Mouse (Mus musculus) erythroblast, embryonic 14.5 days (primary cell): Measurements from ENCODE around the gene Fam186b. TPM values are rescaled to one million over a fixed set of nuclear protein-coding genes. Genes with fewer than 3 reads are reported as not detected.
A peak's percentile ranks its signal among the peaks of the same experiment; 100 is the strongest.
"Not testable (repeated sequence)": the region's sequence is repeated elsewhere in the genome, so short reads cannot be mapped to it uniquely, and the experiment has no call there.

ENCODE experiments used
- H3K27me3 ChIP-seq: 2 replicates; pipeline ENCODE4 v1.6.1; 2012; ENCODE audit warnings: inconsistent platforms; ENCODE audit not compliant: control insufficient read depth
- H3K36me3 ChIP-seq: 2 replicates; pipeline ENCODE4 v1.6.1; 2012; ENCODE audit warnings: mild to moderate bottlenecking, inconsistent platforms; ENCODE audit not compliant: control insufficient read depth
- H3K4me1 ChIP-seq: 2 replicates; pipeline ENCODE4 v1.6.1; 2012; ENCODE audit warnings: inconsistent platforms; ENCODE audit not compliant: control insufficient read depth
- H3K4me3 ChIP-seq: replicated peaks from 2 replicates; pipeline ENCODE3; 2012; ENCODE audit warnings: moderate library complexity, mild to moderate bottlenecking, inconsistent platforms
- H3K9me3 ChIP-seq: 2 replicates; pipeline ENCODE4 v1.6.1; 2012; ENCODE audit warnings: low read length, inconsistent platforms, mixed read lengths; ENCODE audit not compliant: control insufficient read depth
- GATA1 ChIP-seq: IDR thresholded peaks from 2 replicates; pipeline ENCODE4 v1.6.1; 2012; ENCODE audit warnings: low read length, inconsistent platforms, mixed read lengths
- TAL1 ChIP-seq: IDR thresholded peaks from 3 replicates; pipeline ENCODE4 v1.6.1; 2012; ENCODE audit warnings: low read length, inconsistent platforms, mixed read lengths
- polyA plus RNA-seq: library from polyadenylated mRNA; stranded (reverse); fragments of >175 nt; gene quantifications from 2 replicates; pipeline ENCODE4 v1.2.3, GENCODE M21; 2012

Gene Fam186b
- polyA plus RNA-seq, 1 experiment, result not detected

DNA sequence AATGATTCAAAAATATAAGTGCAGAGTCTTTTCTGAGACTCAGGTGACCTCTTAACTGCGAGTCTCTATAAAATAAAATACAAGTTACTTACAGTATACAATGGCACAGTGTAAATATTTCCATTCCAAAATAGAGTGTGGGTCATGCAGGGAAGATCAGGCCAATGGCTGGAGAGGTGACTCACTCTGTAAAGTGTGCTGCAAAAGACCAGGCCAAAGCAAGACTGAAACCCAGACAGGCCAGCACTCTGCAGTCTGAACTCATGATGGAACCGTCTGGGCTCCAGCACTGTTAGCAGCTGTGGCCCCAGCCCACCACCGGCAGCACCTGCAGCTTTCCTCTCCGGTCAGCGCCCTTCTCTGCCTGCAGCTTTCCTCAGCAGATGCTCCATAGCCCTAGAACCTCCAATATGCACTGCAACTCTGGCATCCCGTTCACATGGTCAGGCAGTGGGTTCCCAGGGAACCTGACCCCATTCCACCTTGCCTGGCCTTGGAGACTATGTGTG lies 40.4 kb downstream of the Fam186b start:
- TF ChIP-seq TAL1 (no peak), GATA1 (no peak)
- Histone ChIP-seq H3K36me3 (peaks cover under 1% of the 10 kb centered on the region; the same call in 1 of the 2 replicates), H3K9me3 (no peaks in the 10 kb centered on the region), H3K4me3 (no peak overlapping the region), H3K27me3 (no peaks in the 10 kb centered on the region), H3K4me1 (peaks cover 44% of the 10 kb centered on the region)

DNA sequence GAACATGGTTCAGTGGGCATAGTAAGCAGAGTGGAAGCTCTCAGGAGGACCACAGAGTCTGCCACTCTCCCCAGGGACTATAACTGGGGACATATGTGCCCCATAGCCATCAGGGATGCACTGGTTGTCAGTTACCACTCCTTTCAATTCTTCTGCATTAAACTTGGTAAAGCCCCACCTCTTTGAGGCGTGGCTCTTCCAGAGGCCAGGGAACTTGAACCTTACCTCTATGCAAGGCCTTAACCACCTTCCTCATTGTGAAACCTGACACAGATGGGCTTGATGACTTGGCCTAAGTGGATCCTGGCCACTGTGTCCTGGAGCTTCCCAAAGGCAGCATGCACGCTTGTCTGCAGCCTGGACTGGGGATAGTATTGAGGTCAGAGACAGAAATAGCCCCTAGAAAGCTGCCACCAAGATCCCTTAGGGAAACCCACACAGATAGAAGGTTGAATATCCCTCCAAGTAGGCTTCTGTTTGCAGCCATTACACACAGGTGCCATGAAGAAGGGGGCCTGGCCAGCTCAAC lies 41.1 kb downstream of the Fam186b start:
- TF ChIP-seq TAL1 (no peak), GATA1 (no peak)

DNA sequence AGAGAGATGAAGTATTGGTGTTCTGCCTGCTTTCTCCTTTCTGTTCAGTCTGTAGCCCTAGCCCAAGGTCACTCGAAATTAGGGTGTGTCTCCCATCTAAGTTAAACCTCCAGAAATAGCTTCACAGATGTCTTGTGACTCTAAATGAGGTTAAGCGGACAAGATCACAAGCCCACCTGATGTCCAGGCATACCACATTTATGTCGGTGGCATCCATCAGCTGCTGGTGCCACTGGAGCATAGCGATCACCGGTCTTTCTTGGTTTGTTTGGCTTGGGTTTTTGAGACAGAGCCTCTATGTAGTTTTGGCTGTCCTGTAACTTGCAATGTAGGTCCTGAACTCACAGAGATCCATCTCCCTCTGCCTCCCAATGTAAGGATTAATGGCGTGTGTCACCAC lies 41.9 kb downstream of the Fam186b start:
- H3K9me3 ChIP-seq, result no peaks in the 10 kb centered on the region
- H3K27me3 ChIP-seq, result no peaks in the 10 kb centered on the region
- no peak overlapping the region for H3K4me3 ChIP-seq
- H3K36me3 ChIP-seq, result peaks cover 15% of the 10 kb centered on the region
- TF ChIP-seq TAL1, result no peak
- no peak for TF ChIP-seq GATA1
- H3K4me1 ChIP-seq, result peaks cover 42% of the 10 kb centered on the region

More for the DNA sequence above, 41.1 kb downstream of the Fam186b start:
- Histone ChIP-seq H3K4me3 (no peak overlapping the region), H3K27me3 (no peaks in the 10 kb centered on the region), H3K4me1 (peaks cover 42% of the 10 kb centered on the region), H3K36me3 (peaks cover 8% of the 10 kb centered on the region), H3K9me3 (no peaks in the 10 kb centered on the region)

DNA sequence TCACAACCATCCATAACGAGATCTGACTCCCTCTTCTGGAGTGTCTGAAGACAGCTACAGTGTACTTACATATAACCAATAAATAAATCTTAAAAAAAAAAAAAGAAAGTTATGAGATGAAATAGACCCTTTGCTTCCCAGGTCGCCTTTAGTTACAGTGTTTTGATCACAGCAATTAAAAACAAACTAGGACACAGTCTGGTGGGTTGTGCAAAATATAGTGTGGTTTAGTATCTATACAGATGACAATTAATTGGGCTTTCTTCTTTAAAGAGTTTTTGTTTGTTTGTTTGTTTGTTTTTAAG lies 42.6 kb downstream of the Fam186b start:
- not testable (repeated sequence) for H3K27me3 ChIP-seq, H3K4me3 ChIP-seq
- H3K36me3 ChIP-seq, result peaks cover 22% of the 10 kb centered on the region

DNA sequence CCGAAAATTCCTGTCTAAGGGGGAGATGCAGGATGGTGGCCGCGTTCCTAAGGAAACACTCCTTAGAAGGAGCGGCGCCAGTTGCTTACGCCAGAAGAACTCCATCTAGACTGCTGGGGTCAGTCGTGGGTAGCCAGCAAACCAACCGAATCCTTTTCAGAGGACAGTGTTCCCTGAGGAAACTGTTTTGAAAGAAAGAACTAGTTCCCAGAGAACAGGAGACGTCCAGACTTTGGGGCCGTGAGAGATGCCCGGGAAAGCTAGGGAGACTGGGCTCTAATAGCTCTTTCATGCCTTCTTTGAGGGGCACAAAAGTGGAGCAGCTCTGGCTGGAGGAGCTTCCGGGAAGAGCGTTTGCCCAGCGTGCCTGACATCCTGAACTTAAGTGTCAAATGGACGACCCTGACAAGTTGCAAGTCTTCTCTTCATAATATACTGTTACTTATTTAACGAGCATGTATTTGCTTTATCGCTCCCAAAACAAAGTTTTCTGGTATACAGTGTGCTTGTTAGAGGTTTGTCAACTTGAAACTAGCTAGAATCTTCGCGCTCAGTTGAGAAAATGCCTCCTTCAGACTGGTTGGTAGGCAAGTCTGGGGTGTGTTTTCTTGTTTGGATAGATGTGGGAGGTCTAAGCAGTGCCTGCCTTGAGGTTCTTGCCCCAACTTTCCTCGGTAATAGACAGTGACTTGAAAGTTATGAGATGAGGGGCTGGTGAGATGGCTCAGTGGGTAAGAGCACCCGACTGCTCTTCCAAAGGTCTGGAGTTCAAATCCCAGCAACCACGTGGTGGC lies 43.1 kb downstream of the Fam186b start:
- H3K36me3 ChIP-seq, result peaks cover 27% of the 10 kb centered on the region
- no peak for TF ChIP-seq TAL1
- no peak for TF ChIP-seq GATA1
- no peaks in the 10 kb centered on the region for H3K9me3 ChIP-seq
- H3K27me3 ChIP-seq, result no peaks in the 10 kb centered on the region
- H3K4me3 ChIP-seq, result peak overlapping the region; percentile 92
- peaks cover 42% of the 10 kb centered on the region for H3K4me1 ChIP-seq

More for the DNA sequence above, 42.6 kb downstream of the Fam186b start:
- H3K9me3 ChIP-seq, result not testable (repeated sequence)
- peaks cover 42% of the 10 kb centered on the region for H3K4me1 ChIP-seq

DNA sequence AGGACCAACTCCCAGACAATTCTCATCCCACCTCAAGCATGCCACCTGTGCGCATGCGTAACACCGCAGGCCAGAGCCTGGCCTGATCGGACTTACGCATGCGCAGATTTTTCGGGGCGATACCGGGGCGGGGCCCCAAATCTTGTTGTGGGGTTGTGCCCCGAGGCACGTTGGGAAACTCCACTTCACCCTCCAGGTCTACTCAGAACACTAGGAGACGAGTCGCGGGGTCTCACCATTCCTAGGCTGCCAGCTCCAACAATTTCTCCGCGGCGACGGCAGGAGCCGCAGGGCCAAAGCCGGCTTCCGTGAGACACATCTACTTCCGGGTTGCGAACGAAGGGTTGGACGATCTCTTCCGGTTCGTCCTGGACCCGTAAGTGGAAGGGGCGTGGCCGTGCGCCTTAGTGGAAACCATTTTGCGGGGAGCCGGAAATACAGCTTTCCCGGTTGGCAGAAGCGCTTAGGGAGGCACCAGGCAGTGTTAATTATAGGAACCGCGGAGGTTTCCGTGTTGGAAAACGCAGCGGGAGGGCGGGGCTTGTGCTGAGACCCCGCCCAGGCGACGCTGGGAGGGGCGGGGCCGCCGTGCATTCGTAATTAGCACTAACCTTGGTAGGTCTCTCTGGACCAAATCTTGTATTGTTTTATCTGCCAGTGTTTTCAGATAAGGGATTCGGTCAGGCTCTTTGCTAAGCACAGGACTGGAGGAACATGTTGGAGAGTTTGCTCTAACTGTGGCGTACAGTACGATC lies 43.9 kb downstream of the Fam186b start, which contains the start of gene Mcrs1:
TSS of gene Mcrs1 (minus strand) at position 336 of the 755 bp plus-strand sequence.
- H3K36me3 ChIP-seq, result peaks cover 35% of the 10 kb centered on the region
- no peaks in the 10 kb centered on the region for H3K9me3 ChIP-seq
- H3K27me3 ChIP-seq, result no peaks in the 10 kb centered on the region
- TF ChIP-seq GATA1 (peak; percentile 70), TAL1 (no peak)
- peaks cover 42% of the 10 kb centered on the region for H3K4me1 ChIP-seq
- peak within 1 kb of the TSS; percentile 92 for H3K4me3 ChIP-seq

DNA sequence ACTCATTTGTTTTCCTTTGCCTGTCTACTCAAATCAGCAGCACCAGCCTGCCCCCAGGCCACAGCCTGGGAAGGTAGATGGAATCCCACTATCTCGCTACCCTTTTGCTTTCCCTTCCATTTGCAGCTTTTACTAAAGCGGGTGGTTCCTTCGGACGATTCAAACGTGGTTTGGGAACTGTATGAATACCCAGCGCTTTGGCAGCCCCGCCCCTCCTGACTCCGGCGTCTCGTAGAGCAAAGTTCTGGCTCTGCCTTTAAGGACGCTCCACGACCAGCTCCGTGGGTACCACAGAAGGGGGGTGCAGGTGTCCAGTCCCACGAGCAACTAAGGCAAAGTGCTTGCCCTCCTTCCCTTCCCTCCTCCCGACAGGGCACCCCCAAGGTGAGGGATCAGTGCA lies 44.6 kb downstream of the Fam186b start:
- Histone ChIP-seq H3K4me1 (peaks cover 42% of the 10 kb centered on the region), H3K36me3 (peaks cover 42% of the 10 kb centered on the region), H3K4me3 (peak overlapping the region; percentile 65)
- H3K9me3 ChIP-seq, H3K27me3 ChIP-seq: not testable (repeated sequence)

DNA sequence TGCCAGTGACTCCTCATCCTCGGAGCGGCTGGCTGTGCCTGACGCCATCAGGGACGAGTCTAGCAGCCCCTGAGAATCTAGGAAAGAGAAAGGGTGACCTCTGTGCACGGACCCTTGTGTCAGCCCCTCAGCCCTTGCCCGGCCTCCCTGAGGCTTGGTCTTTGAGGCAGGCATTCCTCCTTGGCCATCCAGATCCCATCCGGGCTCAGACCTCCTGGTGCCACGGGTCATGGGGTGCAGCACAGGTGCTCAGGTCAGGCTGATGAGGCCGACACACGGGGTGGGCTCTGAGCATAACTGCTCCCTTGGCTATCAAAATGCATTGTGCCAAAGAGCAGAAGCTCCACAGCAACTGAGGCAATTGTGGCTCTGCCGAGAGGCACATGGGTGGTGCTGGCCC lies 45.8 kb downstream of the Fam186b start:
- peaks cover 42% of the 10 kb centered on the region for H3K4me1 ChIP-seq
- no peaks in the 10 kb centered on the region for H3K27me3 ChIP-seq
- no peak overlapping the region for H3K4me3 ChIP-seq
- TF ChIP-seq TAL1 (no peak), GATA1 (no peak)
- no peaks in the 10 kb centered on the region for H3K9me3 ChIP-seq
- H3K36me3 ChIP-seq, result peaks cover 51% of the 10 kb centered on the region

DNA sequence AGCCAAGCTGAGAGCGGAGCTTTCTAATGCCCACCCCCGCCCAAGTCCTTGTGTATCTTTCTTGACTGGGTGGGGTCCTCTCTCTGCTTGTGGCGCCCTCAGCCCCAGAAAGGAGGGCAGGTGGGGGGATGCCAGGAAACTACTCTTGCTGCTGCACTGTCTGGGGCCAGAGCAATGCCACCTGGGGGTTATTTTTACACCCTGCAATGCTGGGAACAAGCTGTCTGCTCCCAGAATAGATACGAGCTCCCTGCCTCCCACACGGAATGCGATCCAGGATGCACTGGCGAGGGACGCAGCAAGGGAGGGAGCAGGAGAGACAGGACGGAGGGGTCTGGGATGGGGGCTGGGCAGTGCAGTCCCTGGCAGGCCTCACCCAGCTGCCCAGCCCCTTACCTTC lies 46.7 kb downstream of the Fam186b start:
- Histone ChIP-seq H3K36me3 (peaks cover 61% of the 10 kb centered on the region), H3K9me3 (no peaks in the 10 kb centered on the region), H3K4me3 (no peak overlapping the region), H3K27me3 (no peaks in the 10 kb centered on the region), H3K4me1 (peaks cover 34% of the 10 kb centered on the region)
- TF ChIP-seq GATA1 (no peak), TAL1 (no peak)

DNA sequence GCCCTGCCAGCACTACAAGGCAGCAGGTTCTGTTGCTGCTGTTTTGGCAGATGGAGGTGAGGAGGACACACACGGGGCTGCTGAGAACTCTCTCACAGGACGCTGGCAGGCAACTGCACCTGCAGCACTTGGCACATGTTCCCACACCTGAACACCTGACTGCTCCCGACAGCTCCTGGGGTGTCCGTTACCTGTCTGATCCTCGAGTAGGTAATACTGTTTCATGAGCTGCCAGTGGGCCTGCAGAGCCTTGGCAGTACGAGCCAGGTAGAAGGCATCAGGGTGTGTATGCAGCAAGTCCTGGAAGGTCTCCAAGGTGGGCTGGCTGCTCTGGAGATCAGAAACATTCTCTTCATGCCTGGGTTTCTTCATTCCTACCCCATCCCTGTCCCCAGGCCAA lies 49.0 kb downstream of the Fam186b start:
- not testable (repeated sequence) for H3K4me3 ChIP-seq, H3K27me3 ChIP-seq, H3K9me3 ChIP-seq
- peaks cover 16% of the 10 kb centered on the region for H3K4me1 ChIP-seq
- H3K36me3 ChIP-seq, result peaks cover 81% of the 10 kb centered on the region
